Mouse (Mus musculus) limb, embryonic 14.5 days (tissue): ENCODE measurements around the gene Clcnka. TPM values are rescaled to one million over a fixed set of nuclear protein-coding genes. Genes with fewer than 3 reads are reported as not detected.

Experiments
- ATAC-seq: fragments of 200-750 bp; cut with Nextera tagmentation; 2 replicates; pipeline ENCODE4 v1.8.0; 2017; ENCODE audit warnings: low read depth, moderate number of reproducible peaks, moderate TSS enrichment; ENCODE audit not compliant: low FRiP score
- DNase-seq: peaks from one replicate; pipeline ENCODE4 v3.0.0-alpha.2; 2015; ENCODE audit warnings: low spot score
- H3K27ac ChIP-seq: fragments of 300-500 bp; sonication (generic); replicated peaks from 2 replicates; pipeline ENCODE4 v1.5.1; 2014; ENCODE audit warnings: low read depth, mild to moderate bottlenecking, low read length, moderate library complexity, mixed read lengths
- H3K27me3 ChIP-seq: fragments of 300-500 bp; sonication (generic); 2 replicates; pipeline ENCODE4 v1.6.1; 2014; ENCODE audit warnings: low read length, mixed read lengths; ENCODE audit not compliant: control insufficient read depth, insufficient read depth
- H3K36me3 ChIP-seq: fragments of 300-500 bp; sonication (generic); 2 replicates; pipeline ENCODE4 v1.6.1; 2014; ENCODE audit warnings: mild to moderate bottlenecking, low read length, moderate library complexity, mixed read lengths; ENCODE audit not compliant: control insufficient read depth, insufficient read depth
- H3K4me1 ChIP-seq: fragments of 300-500 bp; sonication (generic); 2 replicates; pipeline ENCODE4 v1.6.1; 2014; ENCODE audit warnings: antibody characterized with exemption, low read length, mixed read lengths; ENCODE audit not compliant: control insufficient read depth, insufficient read depth
- H3K4me2 ChIP-seq: fragments of 300-500 bp; sonication (generic); replicated peaks from 2 replicates; pipeline ENCODE4 v1.6.1; 2014; ENCODE audit warnings: low read depth, mild to moderate bottlenecking, low read length, moderate library complexity; ENCODE audit not compliant: severe bottlenecking
- H3K4me3 ChIP-seq: fragments of 300-500 bp; sonication (generic); replicated peaks from 2 replicates; pipeline ENCODE4 v1.5.1; 2014; ENCODE audit warnings: low read length
- H3K9ac ChIP-seq: fragments of 300-500 bp; sonication (generic); 2 replicates; pipeline ENCODE4 v1.6.1; 2014; ENCODE audit warnings: mild to moderate bottlenecking, low read depth, low read length, moderate library complexity; ENCODE audit not compliant: severe bottlenecking
- H3K9me3 ChIP-seq: fragments of 300-500 bp; sonication (generic); 2 replicates; pipeline ENCODE4 v1.6.1; 2016; ENCODE audit warnings: low read length; ENCODE audit not compliant: control insufficient read depth
- POLR2A ChIP-seq: fragments of 200-500 bp; IDR thresholded peaks from 2 replicates; pipeline ENCODE4 v1.8.0; 2012; ENCODE audit warnings: inconsistent platforms, mild to moderate bottlenecking, moderate library complexity, borderline replicate concordance; ENCODE audit not compliant: insufficient read depth, insufficient read length; ENCODE audit errors: extremely low read depth
- WGBS: fragments of 180-500 bp; shearing (Covaris S2); extraction: QIAGEN DNeasy Blood & Tissue Kit; methylation state at CpG from one replicate; pipeline ENCODE4 v1.1.7; 2014; 5-methylcytosine and 5-hydroxymethylcytosine counted together
- polyA plus RNA-seq, 2 experiments: library from polyadenylated mRNA; depleted of rRNA in 1 of 2; stranded (reverse) in 1 of 2; unstranded in 1 of 2; fragments of >200 nt; fragmentation: Nextera tagmentation in 1 of 2; extraction: Ambion mirVana in 1 of 2; gene quantifications; 2 replicates each; pipeline versions ENCODE4 v1.2.1 to v1.2.3; 2012 to 2014

The Clcnka gene
- polyA plus RNA-seq, 2 experiments = 0.61 to 0.75 TPM

DNA sequence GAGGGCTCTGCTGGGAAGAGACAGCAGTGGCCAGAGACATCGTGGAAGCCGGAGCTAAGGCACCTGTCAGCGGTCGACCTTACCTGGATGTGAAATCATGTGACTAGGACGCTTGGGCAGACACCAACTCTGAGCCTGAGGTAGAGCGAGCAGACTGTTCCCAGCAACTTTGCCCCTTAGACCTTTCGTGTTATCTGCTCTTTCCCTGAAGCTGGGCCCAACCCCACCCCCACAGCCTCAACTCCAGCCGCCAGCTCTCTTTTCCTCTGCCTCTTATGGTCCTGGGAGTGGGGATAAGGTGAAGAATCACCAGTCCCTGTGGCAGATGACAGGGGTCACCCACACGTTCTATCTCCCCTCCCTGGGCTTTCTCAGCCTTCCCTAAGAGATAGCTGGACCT, 22.4 kb upstream of the Clcnka start:
- Histone ChIP-seq H3K4me1 (peaks cover 14% of the 10 kb centered on the region), H3K9ac (no peak overlapping the region), H3K27ac (no peak overlapping the region), H3K27me3 (no peaks in the 10 kb centered on the region), H3K9me3 (no peaks in the 10 kb centered on the region), H3K36me3 (no peaks in the 10 kb centered on the region), H3K4me2 (no peak overlapping the region), H3K4me3 (no peak overlapping the region)
- no peak for DNase-seq
- no peak for ATAC-seq
- no peak for TF ChIP-seq POLR2A
- WGBS = 41% methylated on average over 9 of the region's 9 CpGs

DNA sequence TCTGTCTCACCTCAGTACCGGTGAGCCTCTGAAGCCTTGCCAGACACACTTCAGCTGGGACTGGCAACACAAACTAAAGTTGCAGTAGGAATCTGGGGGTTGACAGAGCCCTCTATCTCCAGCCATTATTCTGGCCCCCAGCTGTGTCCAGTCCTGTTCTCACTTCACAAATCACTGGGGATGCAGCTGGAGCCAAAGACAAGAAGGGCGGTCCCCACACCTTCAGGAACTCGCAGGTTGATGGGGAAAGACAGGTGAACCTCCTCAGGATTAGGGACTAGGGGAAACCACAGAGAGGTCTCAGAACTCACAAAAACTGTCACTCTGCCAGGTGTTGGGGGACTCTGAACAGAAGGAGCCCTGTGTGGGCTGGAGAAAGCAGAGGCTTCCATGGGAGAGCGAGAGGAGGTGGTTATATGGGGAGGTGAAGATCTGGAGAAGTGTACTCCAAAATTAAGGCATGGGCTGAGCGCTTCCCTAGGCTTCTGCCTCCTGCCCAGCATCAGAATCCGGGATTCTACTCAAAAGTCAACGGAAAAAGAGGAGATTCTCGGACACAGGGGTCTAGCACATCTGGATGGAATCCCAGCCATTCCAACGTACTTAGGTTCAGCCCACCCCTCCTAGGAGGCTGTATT, 21.8 kb upstream of the Clcnka start, which contains the start of gene Hspb7:
Gene Hspb7, plus strand, starts transcription at position 588 of the 638 bp plus-strand sequence.
- TF ChIP-seq POLR2A = no peak
- no peaks in the 10 kb centered on the region for H3K36me3 ChIP-seq
- H3K4me3 ChIP-seq = no peak within 1 kb of the TSS
- H3K4me2 ChIP-seq = no peak within 1 kb of the TSS
- no peaks in the 10 kb centered on the region for H3K27me3 ChIP-seq
- WGBS = 39% methylated on average over 9 of the region's 9 CpGs
- peak within 1 kb of the TSS; percentile 25; the same call in 1 of the 2 replicates for H3K9ac ChIP-seq
- H3K9me3 ChIP-seq = no peaks in the 10 kb centered on the region
- peaks cover 8% of the 10 kb centered on the region for H3K4me1 ChIP-seq
- ATAC-seq = no peak
- DNase-seq = no peak
- H3K27ac ChIP-seq = no peak within 1 kb of the TSS

- Histone ChIP-seq H3K9me3 (no peaks in the 10 kb centered on the region), H3K36me3 (no peaks in the 10 kb centered on the region), H3K4me3 (no peak overlapping the region), H3K27ac (no peak overlapping the region), H3K27me3 (no peaks in the 10 kb centered on the region), H3K4me1 (peaks cover 3% of the 10 kb centered on the region), H3K9ac (no peak overlapping the region), H3K4me2 (no peak overlapping the region)
- no peak for DNase-seq
- TF ChIP-seq POLR2A = no peak
- ATAC-seq = no peak
- 57% methylated on average over 27 of the region's 27 CpGs for WGBS
Observed at GRCm38 (mm10) chr4:141419398-141420191, 21.1 kb upstream of the Clcnka start.

GRCm38 (mm10) chr4:141415924-141416323, 17.4 kb upstream of the Clcnka start, which contains the start of gene Clcnkb:
Clcnkb (minus strand) TSS chr4:141416014.
- 63% methylated on average over 7 of the region's 7 CpGs for WGBS
- H3K36me3 ChIP-seq = no peaks in the 10 kb centered on the region
- ATAC-seq (no peak), DNase-seq (no peak)
- no peak within 1 kb of the TSS for H3K27ac ChIP-seq
- no peaks in the 10 kb centered on the region for H3K9me3 ChIP-seq
- no peaks in the 10 kb centered on the region for H3K27me3 ChIP-seq
- no peak within 1 kb of the TSS for H3K4me3 ChIP-seq
- no peak within 1 kb of the TSS for H3K9ac ChIP-seq
- peaks cover 3% of the 10 kb centered on the region for H3K4me1 ChIP-seq
- TF ChIP-seq POLR2A = no peak
- H3K4me2 ChIP-seq = no peak within 1 kb of the TSS

- WGBS = 17% methylated on average over 22 of the region's 22 CpGs
- no peaks in the 10 kb centered on the region for H3K36me3 ChIP-seq
- H3K27ac ChIP-seq = no peak overlapping the region
- no peaks in the 10 kb centered on the region for H3K27me3 ChIP-seq
- H3K4me3 ChIP-seq = no peak overlapping the region
- ATAC-seq = no peak
- H3K4me1 ChIP-seq = no peaks in the 10 kb centered on the region
- no peak overlapping the region for H3K9ac ChIP-seq
- no peak for DNase-seq
- no peaks in the 10 kb centered on the region for H3K9me3 ChIP-seq
- TF ChIP-seq POLR2A = no peak
- H3K4me2 ChIP-seq = 0 out of 2 replicates have a peak overlapping the region, but pooled peaks have one; percentile 10
Observed at GRCm38 (mm10) chr4:141411430-141411992, 13.0 kb upstream of the Clcnka start.
